Mouse (Mus musculus): ENCODE measurements around the gene Dennd1a.

The Dennd1a gene

DNA sequence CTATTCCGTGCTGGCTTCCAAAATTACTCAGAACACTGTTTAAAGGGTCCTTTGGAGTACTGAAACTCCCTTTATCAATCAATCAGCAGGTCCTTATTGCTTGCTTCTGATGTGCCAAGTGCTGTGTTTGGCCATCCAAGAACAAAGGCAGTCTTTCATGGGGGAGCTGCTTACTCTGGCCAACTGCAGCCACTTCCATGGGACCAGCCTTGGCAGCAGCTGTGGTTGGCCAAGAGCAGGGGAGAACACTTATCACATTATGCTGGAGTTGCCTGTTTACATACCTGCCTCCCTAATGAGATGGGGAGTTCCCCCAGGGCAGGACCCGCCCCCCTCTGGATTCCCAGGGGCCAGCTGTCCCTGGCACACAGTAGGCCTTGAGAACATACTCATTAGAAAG, 432.0 kb downstream of the Dennd1a start:
- peak; percentile 61 for DNase-seq

DNA sequence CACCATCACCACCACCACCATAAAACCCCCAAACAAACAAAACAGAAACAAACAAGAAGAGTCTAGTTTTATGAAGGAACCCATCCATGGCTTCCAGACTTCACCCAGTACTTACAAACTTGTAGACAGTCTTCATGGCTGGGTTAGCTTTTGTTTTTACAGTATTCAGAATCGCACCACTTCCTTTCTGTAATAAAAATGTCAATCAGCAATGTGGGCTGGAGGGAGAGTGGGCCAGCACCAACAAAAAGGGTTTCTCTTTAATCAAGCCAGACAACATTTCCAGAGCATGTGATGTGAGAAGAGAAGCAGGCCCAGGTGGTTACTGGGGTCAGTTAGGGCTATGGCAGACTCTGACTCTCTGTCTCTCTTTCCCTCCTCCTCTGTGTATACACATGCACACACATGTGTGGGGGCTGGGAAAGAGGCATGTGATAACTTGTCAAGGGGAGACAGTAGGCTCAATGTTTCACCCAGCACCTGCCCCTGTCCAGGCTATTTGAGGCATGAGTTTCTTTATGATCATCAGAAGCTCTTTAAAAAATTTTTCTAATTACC, 433.2 kb downstream of the Dennd1a start:
- no peak for DNase-seq

GRCm38 (mm10) chr2:37850626-37851025, 436.6 kb downstream of the Dennd1a start:
- no peak for DNase-seq

- no peak for DNase-seq
These were observed 437.8 kb downstream of the Dennd1a start for GRCm38 (mm10) chr2:37849357-37849756.

DNA sequence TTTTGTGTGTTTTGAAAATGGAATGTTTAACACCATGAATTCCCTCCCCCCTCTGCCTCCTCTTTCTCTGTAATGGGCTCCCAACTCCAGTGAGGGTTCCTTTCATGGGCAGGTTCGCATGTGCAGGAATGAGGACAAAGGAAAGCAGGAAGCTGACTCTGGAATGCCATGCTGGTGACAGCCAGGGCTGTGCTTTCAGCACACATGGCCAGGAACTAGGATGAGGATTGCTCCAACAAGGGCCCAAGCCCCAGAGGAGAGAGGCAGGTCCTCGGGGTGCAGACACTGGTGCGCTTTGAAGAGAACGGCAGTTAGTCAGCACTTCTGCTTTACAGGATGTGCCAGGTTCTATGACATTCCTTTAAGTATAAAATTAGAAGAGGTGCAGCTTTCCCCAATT, 444.5 kb downstream of the Dennd1a start:
- DNase-seq, result no peak

GRCm38 (mm10) chr2:37842151-37842569, 445.0 kb downstream of the Dennd1a start:
- DNase-seq, result no peak

GRCm38 (mm10) chr2:37839922-37840321, 447.3 kb downstream of the Dennd1a start:
- DNase-seq, result no peak

GRCm38 (mm10) chr2:37838202-37838984, 448.8 kb downstream of the Dennd1a start:
- no peak for DNase-seq

DNA sequence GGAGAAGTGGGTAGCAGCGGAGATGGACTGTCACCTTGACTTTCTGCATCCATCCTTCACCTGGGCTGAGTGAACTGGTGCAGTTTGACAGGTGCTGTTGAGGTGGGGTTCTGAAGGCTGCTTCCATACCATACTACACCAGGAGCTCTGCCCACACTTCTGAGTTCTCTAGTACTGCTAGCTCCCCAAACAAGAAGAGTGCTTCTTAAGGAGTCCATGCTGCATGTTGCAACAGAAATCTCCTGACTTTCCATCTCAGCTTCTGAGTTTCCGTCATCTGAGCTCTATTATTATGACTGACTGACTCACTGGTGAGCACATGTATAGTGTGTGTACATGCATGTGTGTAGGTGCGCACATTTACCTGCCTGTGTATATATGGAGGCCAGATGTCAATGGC, 449.6 kb downstream of the Dennd1a start:
- no peak for DNase-seq

DNA sequence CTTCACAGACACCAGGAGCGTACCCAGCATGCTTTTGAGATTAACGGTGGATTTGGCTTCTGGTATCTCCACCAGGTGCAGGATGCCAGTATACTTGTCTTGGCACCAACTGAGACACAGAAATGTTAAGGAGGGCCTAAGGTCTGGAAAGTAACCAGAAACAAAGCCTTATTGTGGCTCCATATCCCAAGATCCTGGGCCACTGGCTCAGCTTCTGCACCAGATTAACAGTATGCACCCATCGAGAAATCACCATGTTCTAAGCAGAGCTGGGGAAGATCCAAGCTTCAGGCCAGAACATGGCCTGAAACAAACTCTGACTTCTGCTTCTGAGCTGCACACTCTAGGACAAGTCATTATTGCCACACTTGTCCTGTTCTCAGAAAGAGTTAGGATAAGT, 450.3 kb downstream of the Dennd1a start:
- no peak for DNase-seq

DNA sequence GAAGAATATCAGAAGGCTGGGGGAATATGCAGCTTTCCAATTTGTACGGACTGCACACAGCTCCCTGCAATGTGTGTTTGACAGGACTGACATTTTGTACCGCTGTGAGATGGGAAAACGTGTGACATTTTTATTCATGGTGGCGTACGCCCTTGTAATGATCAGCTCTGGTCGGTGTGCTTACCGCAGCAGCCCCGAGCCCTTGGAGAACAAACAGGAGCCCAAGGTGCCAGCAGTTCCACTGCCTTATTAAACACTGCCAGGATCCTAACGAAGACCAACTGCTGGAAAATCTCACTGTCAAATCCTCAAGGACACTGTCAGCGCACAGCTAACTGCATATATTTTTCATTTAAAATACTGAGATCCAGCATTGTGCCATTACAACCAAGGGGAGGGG, 454.9 kb downstream of the Dennd1a start:
- DNase-seq, result no peak

DNA sequence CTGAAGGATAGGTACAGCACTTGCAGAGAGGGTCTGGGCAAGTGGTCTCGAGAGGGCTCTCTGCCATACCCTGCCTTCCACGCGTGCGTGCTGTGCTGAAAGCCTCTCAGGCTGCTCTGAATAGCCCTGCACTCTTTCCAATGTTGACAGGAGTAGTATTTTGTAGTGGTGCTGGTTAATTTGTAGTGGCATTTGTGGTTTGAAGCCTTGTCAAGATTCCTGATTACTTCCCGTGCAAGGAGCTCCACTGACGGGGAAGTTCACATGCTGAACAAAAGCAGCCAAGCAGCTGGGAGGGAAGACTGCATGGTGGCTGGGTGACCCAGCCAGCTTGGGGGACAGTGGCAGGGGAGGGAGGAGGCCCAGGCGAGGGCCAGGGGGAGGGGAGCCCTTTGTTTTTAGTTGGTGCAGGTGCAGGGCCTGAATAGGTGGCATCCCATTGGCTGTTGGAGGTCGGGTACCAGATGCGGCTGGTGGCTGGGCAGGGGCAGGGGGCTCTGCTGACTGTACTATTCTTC, 457.4 kb downstream of the Dennd1a start:
- DNase-seq, result no peak

GRCm38 (mm10) chr2:37823826-37824225, 463.4 kb downstream of the Dennd1a start:
- DNase-seq, result no peak

- DNase-seq, result no peak
These were observed 465.1 kb downstream of the Dennd1a start for GRCm38 (mm10) chr2:37822122-37822521.

DNA sequence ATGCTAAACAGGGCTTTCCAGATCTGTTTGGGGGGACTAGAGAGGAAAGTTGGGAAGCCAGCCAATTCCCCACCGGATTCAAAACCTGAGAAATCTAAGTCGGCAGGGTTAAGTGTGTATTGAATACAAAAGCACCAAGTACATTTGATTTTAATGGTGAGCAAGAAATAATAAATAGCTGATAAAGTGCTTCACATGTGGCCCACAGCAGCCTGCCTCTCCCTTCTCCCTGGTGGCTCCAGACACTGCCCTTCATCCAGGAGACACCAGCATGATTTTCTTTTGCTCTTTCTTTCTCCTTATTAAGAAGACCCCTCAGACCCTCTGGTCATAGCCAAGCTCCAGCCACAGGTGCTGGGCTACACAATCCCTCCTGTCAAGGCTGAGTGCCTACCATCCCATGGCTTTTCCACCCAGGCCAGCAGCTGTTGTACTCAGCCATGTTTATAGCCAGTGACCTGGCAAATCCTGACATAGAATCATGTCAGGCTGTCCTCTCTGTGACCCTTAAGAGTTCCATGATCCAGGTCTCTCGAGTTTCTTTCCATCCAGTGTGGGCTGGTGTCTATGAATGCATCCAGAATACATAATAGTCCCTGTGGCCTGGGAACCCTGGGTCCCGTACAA, 467.6 kb downstream of the Dennd1a start:
- no peak for DNase-seq

- DNase-seq, result peak; percentile 39
These were observed 468.2 kb downstream of the Dennd1a start for GRCm38 (mm10) chr2:37818761-37819525.

DNA sequence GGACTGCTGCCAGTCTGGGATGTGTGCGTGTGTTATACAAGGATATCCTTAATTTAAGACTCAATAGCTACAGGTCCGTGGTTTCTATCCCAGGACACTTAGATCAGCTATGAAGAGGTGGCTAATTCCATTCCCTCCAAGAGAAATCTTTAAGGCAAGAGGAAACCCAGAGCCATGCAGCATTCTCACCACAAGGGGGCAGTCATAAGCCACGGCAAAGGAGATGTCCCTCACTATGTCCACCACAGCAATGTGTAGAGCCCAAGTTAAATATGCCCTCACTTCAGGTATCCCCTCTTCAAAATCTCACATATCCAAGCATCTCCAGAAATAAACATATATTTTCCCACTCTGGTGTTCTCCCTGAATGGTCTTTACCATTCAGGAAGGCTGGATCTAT, 471.5 kb downstream of the Dennd1a start:
- peak; percentile 49 for DNase-seq

DNA sequence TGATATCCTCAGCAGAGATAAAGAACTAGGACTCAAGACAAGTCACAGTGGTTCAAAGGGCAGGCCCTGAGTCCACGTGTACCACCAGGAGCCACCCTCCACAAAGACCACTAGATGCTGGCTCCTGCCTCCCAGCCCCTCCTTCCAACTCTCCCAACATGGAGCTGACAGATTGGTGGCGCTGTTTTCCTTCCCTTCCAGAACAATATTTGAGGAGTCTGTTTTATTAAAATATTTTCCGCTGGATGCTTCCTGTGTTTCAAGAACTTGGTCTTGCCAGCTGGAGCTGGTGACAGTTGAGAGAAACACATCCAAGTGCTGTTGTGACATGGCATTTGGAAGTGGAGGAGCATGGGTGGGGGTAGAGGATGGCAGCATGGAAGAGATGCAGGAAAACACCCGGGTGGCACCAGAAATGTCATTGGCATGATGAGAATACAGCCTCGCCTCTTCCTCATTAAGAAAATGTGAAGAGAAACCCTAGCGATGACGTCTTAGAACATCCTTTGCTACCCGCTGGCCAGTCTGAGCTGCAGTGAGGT, 472.3 kb downstream of the Dennd1a start:
- DNase-seq, result peak; percentile 43

- no peak for DNase-seq
These were observed 474.8 kb downstream of the Dennd1a start for GRCm38 (mm10) chr2:37812401-37812800.

DNA sequence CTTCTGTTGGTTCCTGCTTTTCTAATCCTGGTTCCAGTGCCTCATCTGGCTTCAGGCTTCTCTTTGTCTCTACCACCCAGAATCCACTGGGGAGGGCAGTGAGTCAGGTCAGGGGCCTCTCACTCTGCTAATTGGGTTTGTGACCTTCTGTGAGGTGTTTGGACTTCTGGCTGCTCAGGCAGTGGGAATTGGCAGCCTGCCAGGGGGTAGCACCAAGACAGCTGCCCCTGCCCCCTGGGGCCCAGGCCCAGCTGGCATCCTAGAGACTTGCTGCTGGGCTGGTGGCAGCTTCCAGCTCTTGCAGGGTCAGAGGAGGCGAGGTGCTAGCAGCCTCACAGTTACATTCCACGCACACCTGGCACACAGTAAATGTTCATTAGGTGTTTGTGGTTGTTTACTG, 475.5 kb downstream of the Dennd1a start:
- DNase-seq, result no peak

DNA sequence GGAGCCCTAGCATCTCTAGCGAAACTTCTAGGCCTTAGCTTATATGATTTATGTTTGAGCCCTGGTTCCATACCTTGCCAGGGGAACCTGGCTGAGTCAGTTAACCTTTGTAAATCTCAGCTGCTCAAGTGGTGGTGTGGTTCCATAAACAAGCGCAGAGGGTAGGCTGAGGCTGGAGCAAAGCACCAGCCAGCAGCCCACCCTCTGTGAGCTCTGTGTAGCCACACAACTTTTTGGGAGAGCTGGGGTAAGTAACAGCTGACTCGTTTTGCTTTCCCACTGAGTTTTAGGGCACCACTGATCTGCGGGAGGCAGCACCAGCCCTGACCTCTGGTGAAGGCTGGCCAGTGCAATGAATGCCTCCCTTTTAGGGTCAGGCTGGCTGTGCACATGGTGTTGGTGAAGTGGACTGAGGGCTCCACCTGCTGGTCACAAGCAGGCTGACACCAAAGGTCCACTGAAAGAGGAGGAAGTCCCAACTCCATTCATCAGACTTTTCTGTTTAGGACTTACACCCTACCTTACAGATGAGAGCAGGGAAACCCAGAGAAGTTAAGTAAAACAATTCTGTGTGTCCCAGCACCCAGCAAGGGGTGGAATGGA, 484.5 kb downstream of the Dennd1a start:
- DNase-seq, result peak; percentile 51

GRCm38 (mm10) chr2:37801687-37802086, 485.5 kb downstream of the Dennd1a start:
- DNase-seq, result no peak

GRCm38 (mm10) chr2:37799137-37799536, 488.1 kb downstream of the Dennd1a start:
- no peak for DNase-seq
